Mouse (Mus musculus): ENCODE results near the gene Lce6a. TPM values are rescaled to one million over a fixed set of nuclear protein-coding genes. Genes with fewer than 3 reads are reported as not detected.

Gene Lce6a
- polyA plus RNA-seq, 1 experiment from 2014 or later: 7.3 TPM

DNA sequence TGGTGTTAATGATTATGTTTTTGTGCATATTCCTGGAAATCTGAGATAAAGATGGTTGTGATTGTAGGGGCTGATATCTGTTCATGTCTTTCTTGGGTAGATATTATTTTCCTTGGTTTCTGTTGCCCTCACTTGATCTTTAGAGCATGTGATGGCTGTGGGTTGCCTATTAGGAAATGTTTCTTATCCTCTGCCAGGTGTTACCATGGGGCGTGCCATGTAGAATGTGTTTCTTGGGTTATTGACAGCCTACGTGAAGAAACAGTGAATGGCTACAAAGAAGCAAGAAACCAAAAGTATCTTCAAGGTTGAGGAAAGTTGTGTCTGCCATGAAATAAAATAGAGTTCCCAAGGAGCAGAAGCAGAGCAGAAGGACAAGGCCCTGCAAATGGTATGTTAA is 23.0 kb downstream of the Lce6a start:
- Histone ChIP-seq H3K4me2 (replicated peaks) (no peak overlapping the region), H3K4me3 (replicated peaks) (no peak overlapping the region), H3K4me1 (no peaks in the 10 kb centered on the region), H3K9me3 (replicated peaks) (peaks cover 3% of the 10 kb centered on the region; the same call in 1 of the 2 replicates), H3K9ac (no peak overlapping the region), H3K27ac (replicated peaks) (no peak overlapping the region), H3K36me3 (no peaks in the 10 kb centered on the region), H3K27me3 (no peaks in the 10 kb centered on the region)
- ATAC-seq (ENCODE audit: insufficient number of reproducible peaks, low FRiP score, low TSS enrichment, low read depth): no peak
- 88% methylated on average over 2 of the region's 2 CpGs for WGBS

DNA sequence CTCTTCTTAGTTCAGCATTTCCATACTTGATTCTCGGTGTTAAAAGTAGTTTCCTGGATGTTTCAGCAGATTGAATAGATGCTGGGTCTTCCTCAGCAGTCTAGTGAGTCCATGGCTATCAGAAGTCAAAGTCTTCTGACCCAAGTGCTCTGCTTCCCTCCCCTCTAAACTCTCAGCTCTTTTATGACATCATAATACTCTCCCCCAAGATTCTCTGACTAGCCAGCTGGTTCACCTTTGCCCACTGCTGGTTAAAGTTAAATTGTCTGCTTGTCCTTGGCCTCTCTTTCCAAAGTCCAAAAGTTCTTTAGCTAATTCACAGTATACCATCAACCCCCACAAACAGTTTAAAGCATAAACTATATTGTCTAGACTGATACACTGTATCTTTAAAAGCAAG is 32.6 kb downstream of the Lce6a start, which contains the start of gene Smcp:
Gene Smcp (minus strand): TSS at position 140 of the 400 bp plus-strand sequence.
- ATAC-seq (ENCODE audit: insufficient number of reproducible peaks, low FRiP score, low TSS enrichment, low read depth): no peak
- Histone ChIP-seq H3K27me3 (no peaks in the 10 kb centered on the region), H3K4me3 (replicated peaks) (no peak within 1 kb of the TSS), H3K4me2 (replicated peaks) (no peak within 1 kb of the TSS), H3K27ac (replicated peaks) (no peak within 1 kb of the TSS), H3K4me1 (no peaks in the 10 kb centered on the region), H3K9me3 (replicated peaks) (no peaks in the 10 kb centered on the region), H3K9ac (no peak within 1 kb of the TSS), H3K36me3 (no peaks in the 10 kb centered on the region)
- WGBS: 58% methylated on average over 1 of the region's 1 CpGs

DNA sequence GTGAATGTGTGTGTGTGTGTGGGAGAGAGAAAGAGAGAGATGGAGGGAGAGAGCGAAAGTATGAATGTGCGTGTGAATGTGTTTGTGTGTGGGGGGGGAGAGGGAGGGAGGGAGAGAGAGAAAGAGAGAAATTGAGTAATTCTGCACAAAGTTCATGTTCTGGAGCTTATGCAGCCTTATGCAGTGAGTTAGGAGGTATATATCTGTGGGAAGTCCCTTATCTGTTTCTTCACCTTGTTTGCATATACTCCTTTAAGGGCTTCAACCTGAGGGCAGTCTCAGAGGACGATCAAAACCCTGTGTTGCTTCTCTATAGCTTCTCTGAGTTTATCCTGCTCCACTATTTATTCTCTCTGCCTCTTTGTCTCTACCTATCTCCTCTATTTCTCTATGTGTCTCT is 34.3 kb downstream of the Lce6a start:
- 75% methylated on average over 3 of the region's 3 CpGs for WGBS
- no peak for ATAC-seq (ENCODE audit: insufficient number of reproducible peaks, low FRiP score, low TSS enrichment, low read depth)
- H3K27me3 ChIP-seq: no peaks in the 10 kb centered on the region
- H3K4me3 ChIP-seq (replicated peaks): no peak overlapping the region
- H3K4me1 ChIP-seq: no peaks in the 10 kb centered on the region
- no peak overlapping the region for H3K4me2 ChIP-seq (replicated peaks)
- H3K36me3 ChIP-seq: no peaks in the 10 kb centered on the region
- no peaks in the 10 kb centered on the region for H3K9me3 ChIP-seq (replicated peaks)
- H3K27ac ChIP-seq (replicated peaks): no peak overlapping the region
- H3K9ac ChIP-seq: no peak overlapping the region

DNA sequence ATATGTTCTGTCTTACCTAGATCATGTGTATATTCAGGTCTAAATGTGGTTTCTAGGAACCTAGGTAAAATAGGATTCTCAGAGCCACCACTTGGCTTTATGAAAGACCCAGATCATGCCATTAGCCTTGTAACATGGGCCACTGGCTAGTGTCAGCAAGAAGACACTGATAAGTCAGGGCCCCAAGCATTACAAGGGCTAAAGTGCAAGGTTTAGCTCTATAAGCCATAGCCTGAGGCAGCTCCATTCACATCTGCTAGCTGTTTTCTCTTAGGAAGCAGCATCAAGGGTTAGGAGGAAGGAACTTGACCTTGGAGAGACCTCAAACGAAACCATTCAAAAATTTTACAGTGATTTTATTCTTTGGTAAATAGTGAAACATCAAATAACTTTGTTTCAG is 36.4 kb downstream of the Lce6a start:
- Histone ChIP-seq H3K4me1 (no peaks in the 10 kb centered on the region), H3K9ac (no peak overlapping the region), H3K27me3 (no peaks in the 10 kb centered on the region), H3K4me2 (replicated peaks) (no peak overlapping the region), H3K9me3 (replicated peaks) (no peaks in the 10 kb centered on the region), H3K27ac (replicated peaks) (no peak overlapping the region), H3K36me3 (no peaks in the 10 kb centered on the region), H3K4me3 (replicated peaks) (no peak overlapping the region)
- no peak for ATAC-seq (ENCODE audit: insufficient number of reproducible peaks, low FRiP score, low TSS enrichment, low read depth)
- WGBS: 31% methylated on average over 1 of the region's 1 CpGs

DNA sequence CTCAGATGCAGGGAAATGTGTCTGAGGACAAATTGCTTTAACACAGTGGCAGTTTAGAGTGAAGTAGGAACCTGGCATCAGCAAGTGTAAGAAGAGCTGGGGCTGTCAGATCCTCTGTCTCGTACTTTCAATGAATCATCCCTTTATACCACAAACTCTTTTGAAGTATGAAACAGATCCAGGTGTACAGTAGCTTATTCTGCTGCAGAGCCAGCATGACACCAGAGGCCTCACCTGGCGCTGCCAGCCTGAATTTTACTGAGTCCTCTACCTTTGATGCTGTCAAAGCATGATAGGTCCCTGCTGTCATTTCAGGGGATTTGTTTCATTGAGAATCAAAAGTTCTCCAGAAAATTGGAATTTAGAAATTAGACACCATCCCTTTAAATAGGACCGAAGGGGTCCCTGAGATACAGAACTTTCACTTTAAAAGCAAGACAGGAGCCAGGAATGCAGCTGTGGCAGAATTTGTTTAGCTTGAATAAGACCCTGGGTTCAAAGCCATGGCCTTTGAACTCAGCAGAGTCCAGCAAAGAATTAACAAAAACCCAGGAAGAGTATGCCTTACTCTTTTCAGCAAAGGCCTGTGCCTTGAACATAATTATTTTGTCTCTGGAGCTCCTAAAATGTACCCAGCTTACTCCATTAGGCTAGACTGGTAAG is 38.2 kb downstream of the Lce6a start:
- no peak for ATAC-seq (ENCODE audit: insufficient number of reproducible peaks, low FRiP score, low TSS enrichment, low read depth)
- WGBS: 39% methylated on average over 3 of the region's 3 CpGs
- no peak overlapping the region for H3K4me3 ChIP-seq (replicated peaks)
- no peaks in the 10 kb centered on the region for H3K4me1 ChIP-seq
- no peaks in the 10 kb centered on the region for H3K36me3 ChIP-seq
- no peak overlapping the region for H3K9ac ChIP-seq
- H3K4me2 ChIP-seq (replicated peaks): no peak overlapping the region
- no peak overlapping the region for H3K27ac ChIP-seq (replicated peaks)
- H3K9me3 ChIP-seq (replicated peaks): no peaks in the 10 kb centered on the region
- H3K27me3 ChIP-seq: no peaks in the 10 kb centered on the region

DNA sequence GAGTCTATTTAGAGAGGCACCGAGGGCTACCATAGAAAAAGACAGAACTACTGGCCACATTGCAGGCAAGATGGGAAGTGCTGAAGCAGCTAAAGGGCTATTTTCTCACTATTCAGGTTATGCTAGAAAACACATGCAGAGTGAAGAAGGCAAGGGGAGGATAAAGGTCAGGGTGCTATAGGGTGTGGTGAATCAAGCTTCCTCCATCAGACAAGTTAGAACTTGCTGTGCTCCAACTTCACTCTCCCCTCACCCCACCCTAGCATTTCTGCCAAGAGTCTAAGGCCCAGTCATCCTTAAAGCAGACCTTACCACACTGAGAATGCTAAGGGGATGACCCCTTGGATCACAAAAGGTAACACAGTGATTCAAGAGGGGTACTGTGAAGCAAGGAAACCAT is 42.0 kb downstream of the Lce6a start:
- Histone ChIP-seq H3K4me2 (replicated peaks) (no peak overlapping the region), H3K9me3 (replicated peaks) (no peaks in the 10 kb centered on the region), H3K4me1 (no peaks in the 10 kb centered on the region), H3K9ac (no peak overlapping the region), H3K27ac (replicated peaks) (no peak overlapping the region), H3K36me3 (no peaks in the 10 kb centered on the region), H3K27me3 (no peaks in the 10 kb centered on the region), H3K4me3 (replicated peaks) (no peak overlapping the region)
- 60% methylated on average over 1 of the region's 1 CpGs for WGBS
- no peak for ATAC-seq (ENCODE audit: insufficient number of reproducible peaks, low FRiP score, low TSS enrichment, low read depth)

DNA sequence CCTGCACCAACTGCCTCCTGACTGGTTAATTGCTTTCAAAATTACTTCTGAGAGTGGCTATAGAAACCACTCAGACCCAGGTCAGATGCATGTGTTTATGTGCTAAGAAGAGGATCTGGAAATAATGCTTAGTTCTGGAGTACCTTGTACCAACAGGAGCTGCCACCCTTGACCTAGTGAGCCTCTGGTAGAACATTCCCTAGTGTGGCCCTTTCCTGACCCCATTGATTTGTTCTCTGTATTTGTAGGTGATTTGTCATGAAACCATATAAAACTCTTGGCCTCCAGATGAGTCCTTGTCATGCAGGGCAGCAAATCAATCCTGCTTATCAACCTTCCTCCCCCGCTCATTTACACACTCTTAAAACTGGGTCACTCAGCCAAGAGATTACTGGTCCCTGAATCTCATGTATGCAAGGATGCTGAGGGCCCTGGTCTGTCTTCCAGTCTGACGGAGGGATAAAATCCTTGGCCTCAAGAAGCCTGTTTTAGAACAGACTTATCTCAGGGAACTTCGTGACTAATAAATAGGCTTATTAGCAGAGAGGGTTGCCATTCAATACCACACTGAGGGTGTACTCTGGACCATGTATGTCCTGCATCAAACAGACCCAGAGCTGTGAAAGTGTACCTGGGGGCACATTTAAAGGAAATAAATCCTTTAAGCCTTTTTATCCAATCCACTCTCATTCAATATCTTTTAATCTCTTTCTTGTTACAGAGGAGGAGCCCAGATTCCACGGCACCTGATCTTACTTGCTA is 42.6 kb downstream of the Lce6a start:
- Histone ChIP-seq H3K4me3 (replicated peaks) (no peak overlapping the region), H3K9me3 (replicated peaks) (no peaks in the 10 kb centered on the region), H3K27me3 (no peaks in the 10 kb centered on the region), H3K4me1 (no peaks in the 10 kb centered on the region), H3K27ac (replicated peaks) (no peak overlapping the region), H3K9ac (no peak overlapping the region), H3K4me2 (replicated peaks) (no peak overlapping the region), H3K36me3 (no peaks in the 10 kb centered on the region)
- WGBS: 68% methylated on average over 4 of the region's 4 CpGs
- ATAC-seq (ENCODE audit: insufficient number of reproducible peaks, low FRiP score, low TSS enrichment, low read depth): no peak; the same call in 1 of the 2 replicates

DNA sequence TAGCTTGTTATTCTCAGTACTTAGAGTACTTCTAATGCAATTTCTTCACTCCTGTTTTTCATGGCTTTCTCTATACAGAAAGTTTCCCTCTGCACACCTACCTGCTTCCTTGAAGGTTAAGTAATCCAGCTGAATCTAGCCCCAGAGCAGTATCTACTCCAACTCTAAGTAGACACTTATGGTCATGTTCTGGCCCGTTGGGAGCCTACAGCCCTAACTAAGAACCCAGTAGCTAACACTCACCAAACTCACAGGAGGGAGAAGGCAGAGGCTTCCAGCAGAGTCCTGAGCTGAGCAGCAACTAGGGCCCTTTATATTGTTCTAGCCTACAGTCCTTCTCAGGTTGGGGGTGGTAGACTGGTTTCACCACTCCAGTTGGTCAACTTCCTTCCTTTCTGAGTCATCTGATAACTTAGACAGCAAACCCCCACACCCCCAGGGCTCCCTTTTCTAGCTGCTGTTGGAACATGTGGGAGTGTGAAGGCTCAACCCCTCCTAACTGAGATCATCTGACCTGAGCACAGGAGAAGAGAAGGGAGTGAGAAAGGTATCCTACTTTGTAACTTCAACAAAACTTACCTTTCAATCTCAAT is 47.9 kb downstream of the Lce6a start, which contains the start of gene Ivl:
Gene Ivl (minus strand): TSS at position 287 of the 593 bp plus-strand sequence.
- WGBS: 75% methylated on average over 1 of the region's 1 CpGs
- Histone ChIP-seq H3K4me2 (replicated peaks) (no peak within 1 kb of the TSS), H3K36me3 (no peaks in the 10 kb centered on the region)

DNA sequence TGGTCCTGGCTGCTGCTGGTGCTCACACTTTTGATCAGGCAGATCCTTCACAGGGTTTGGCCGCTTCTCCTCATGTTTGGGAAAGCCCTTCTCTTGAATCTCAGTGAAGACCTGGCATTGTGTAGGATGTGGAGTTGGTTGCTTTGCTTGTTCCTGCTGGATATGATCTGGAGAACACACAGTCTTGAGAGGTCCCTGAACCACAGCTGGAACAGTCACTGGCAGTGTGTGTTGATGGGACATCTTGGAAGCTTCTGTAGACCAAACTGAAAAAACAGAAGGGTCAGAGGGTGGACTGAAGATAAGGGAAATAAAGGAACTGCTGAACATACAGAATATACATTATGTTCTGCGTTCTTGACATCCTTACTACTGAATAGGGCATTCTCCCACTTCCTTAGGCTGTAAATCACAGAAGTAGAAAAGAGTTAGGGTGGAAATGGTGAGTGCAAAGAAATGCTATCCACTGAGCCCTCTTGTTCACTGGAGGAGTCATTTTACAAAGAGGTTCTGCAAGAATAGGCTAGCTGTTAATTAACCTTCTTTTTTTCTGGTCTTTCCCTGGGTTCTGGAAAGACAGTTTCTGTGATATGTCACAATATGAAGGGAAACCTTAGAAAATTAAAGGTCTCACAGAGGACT is 48.8 kb downstream of the Lce6a start:
- no peaks in the 10 kb centered on the region for H3K9me3 ChIP-seq (replicated peaks)
- no peak overlapping the region for H3K4me2 ChIP-seq (replicated peaks)
- no peaks in the 10 kb centered on the region for H3K27me3 ChIP-seq
- 61% methylated on average over 2 of the region's 2 CpGs for WGBS
- no peaks in the 10 kb centered on the region for H3K36me3 ChIP-seq
- ATAC-seq (ENCODE audit: insufficient number of reproducible peaks, low FRiP score, low TSS enrichment, low read depth): no peak
- H3K4me1 ChIP-seq: no peaks in the 10 kb centered on the region
- no peak overlapping the region for H3K27ac ChIP-seq (replicated peaks)
- H3K9ac ChIP-seq: no peak overlapping the region
- no peak overlapping the region for H3K4me3 ChIP-seq (replicated peaks)

More for the DNA sequence above, 47.9 kb downstream of the Lce6a start, which contains the start of gene Ivl:
- no peak for ATAC-seq (ENCODE audit: insufficient number of reproducible peaks, low FRiP score, low TSS enrichment, low read depth)
- no peak within 1 kb of the TSS for H3K27ac ChIP-seq (replicated peaks)
- no peaks in the 10 kb centered on the region for H3K9me3 ChIP-seq (replicated peaks)
- no peaks in the 10 kb centered on the region for H3K27me3 ChIP-seq
- H3K9ac ChIP-seq: no peak within 1 kb of the TSS
- no peak within 1 kb of the TSS for H3K4me3 ChIP-seq (replicated peaks)
- no peaks in the 10 kb centered on the region for H3K4me1 ChIP-seq

All from embryonic facial prominence, embryonic 15.5 days (tissue).